Mouse (Mus musculus) kidney, adult 9 months (tissue): ENCODE measurements around the gene Opcml.

ENCODE experiments used
- DNase-seq: peaks from one replicate; pipeline ENCODE4 v3.0.0; 2022

Opcml gene

GRCm38 (mm10) chr9:27871624-27872023, 81.0 kb downstream of the Opcml start:
- no peak for DNase-seq

- DNase-seq: no peak
Observed at GRCm38 (mm10) chr9:27889636-27890035, 99.1 kb downstream of the Opcml start.

GRCm38 (mm10) chr9:27917250-27917649, 126.7 kb downstream of the Opcml start:
- DNase-seq: no peak

GRCm38 (mm10) chr9:27923495-27923894, 132.9 kb downstream of the Opcml start:
- no peak for DNase-seq

GRCm38 (mm10) chr9:27923945-27924825, 133.6 kb downstream of the Opcml start:
- DNase-seq: no peak

GRCm38 (mm10) chr9:27925650-27926049, 135.1 kb downstream of the Opcml start:
- no peak for DNase-seq

GRCm38 (mm10) chr9:27937253-27937652, 146.7 kb downstream of the Opcml start:
- no peak for DNase-seq

GRCm38 (mm10) chr9:27937660-27938059, 147.1 kb downstream of the Opcml start:
- DNase-seq: no peak

GRCm38 (mm10) chr9:27945323-27946010, 154.9 kb downstream of the Opcml start:
- no peak for DNase-seq

GRCm38 (mm10) chr9:27951110-27951509, 160.5 kb downstream of the Opcml start:
- DNase-seq: no peak

GRCm38 (mm10) chr9:27961682-27962081, 171.1 kb downstream of the Opcml start:
- DNase-seq: no peak

GRCm38 (mm10) chr9:27963385-27963784, 172.8 kb downstream of the Opcml start:
- no peak for DNase-seq

GRCm38 (mm10) chr9:27964902-27965550, 174.5 kb downstream of the Opcml start:
- no peak for DNase-seq

GRCm38 (mm10) chr9:27968266-27968665, 177.7 kb downstream of the Opcml start:
- DNase-seq: no peak

- no peak for DNase-seq
Observed at GRCm38 (mm10) chr9:27972293-27972692, 181.7 kb downstream of the Opcml start.

- no peak for DNase-seq
Observed at GRCm38 (mm10) chr9:27982576-27982975, 192.0 kb downstream of the Opcml start.

- no peak for DNase-seq
Observed at GRCm38 (mm10) chr9:27986604-27987588, 196.3 kb downstream of the Opcml start.

GRCm38 (mm10) chr9:27991611-27992010, 201.0 kb downstream of the Opcml start:
- DNase-seq: no peak

- no peak for DNase-seq
Observed at GRCm38 (mm10) chr9:27996536-27996935, 206.0 kb downstream of the Opcml start.

GRCm38 (mm10) chr9:27998767-27999166, 208.2 kb downstream of the Opcml start:
- no peak for DNase-seq

- DNase-seq: no peak
Observed at GRCm38 (mm10) chr9:28003131-28003530, 212.6 kb downstream of the Opcml start.

- DNase-seq: no peak
Observed at GRCm38 (mm10) chr9:28011483-28011882, 220.9 kb downstream of the Opcml start.
